Comparison of ENCODE assay signal across 22 mouse cellular contexts in the genomic region with DNA sequence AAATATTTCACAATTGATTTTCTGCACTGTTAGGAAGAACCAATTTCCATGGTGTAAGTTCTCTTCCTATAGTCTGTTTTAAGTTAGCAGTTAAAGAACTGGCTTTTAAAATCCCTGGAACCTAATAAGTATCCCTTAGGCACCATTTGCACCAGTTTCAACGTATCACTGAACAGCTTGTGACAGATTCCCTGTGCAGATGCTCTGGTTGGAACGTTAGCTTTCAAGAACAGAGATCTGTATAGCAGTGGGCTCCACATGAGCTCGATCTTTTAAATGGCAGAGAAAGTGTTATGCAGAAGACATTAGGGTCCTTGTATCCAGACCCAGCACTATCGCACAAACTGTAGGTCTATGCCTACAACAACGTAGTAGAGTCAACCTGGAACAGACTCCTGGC. TPM values are rescaled to one million over a fixed set of nuclear protein-coding genes. Genes with fewer than 3 reads are reported as not detected.
DNase-seq lines count a peak whose midpoint lies in the region; ATAC-seq lines count a peak whose summit lies in the region.
"Had no signal": no experiment of that assay in that cellular context is flagged by ENCODE, and none has a peak within 500 bp of the region (broad histone marks: within the 10 kb centered on the region; RNA-seq: fewer than 3 reads in every experiment).

No protein-coding gene starts in this region.

- H3K4me2 ChIP-seq in forebrain, embryonic 15.5 days (replicated peaks): no peak overlapping the region
- no peak overlapping the region for H3K4me2 ChIP-seq in forebrain, embryonic 14.5 days (ENCODE audit: low read length)
- H3K4me2 ChIP-seq: embryonic facial prominence, embryonic 13.5 days; heart, embryonic 11.5 days; hindbrain, embryonic 12.5 days; hindbrain, embryonic 15.5 days had no signal

- H3K9ac ChIP-seq in forebrain, embryonic 15.5 days (replicated peaks): no peak overlapping the region
- H3K9ac ChIP-seq in forebrain, embryonic 14.5 days (ENCODE audit: low read length): no peak overlapping the region
- H3K9ac ChIP-seq: embryonic facial prominence, embryonic 13.5 days; hindbrain, embryonic 12.5 days; hindbrain, embryonic 15.5 days had no signal

- no peak overlapping the region for H3K4me3 ChIP-seq in forebrain, embryonic 15.5 days
- no peak overlapping the region for H3K4me3 ChIP-seq in forebrain, embryonic 14.5 days (ENCODE audit: low read depth, low read length)
- no peak overlapping the region for H3K4me3 ChIP-seq in embryonic facial prominence, embryonic 10.5 days
- H3K4me3 ChIP-seq: embryonic facial prominence, embryonic 13.5 days; erythroblast, embryonic 14.5 days; hindbrain, embryonic 12.5 days; hindbrain, embryonic 15.5 days had no signal

- no peaks in the 10 kb centered on the region for H3K27me3 ChIP-seq in forebrain, embryonic 15.5 days
- H3K27me3 ChIP-seq in forebrain, embryonic 14.5 days (replicated peaks; ENCODE audit: control insufficient read depth, insufficient read depth, low read length): no peaks in the 10 kb centered on the region
- no peaks in the 10 kb centered on the region for H3K27me3 ChIP-seq in embryonic facial prominence, embryonic 10.5 days (replicated peaks; ENCODE audit: low read depth, poor library complexity, severe bottlenecking)
- H3K27me3 ChIP-seq: embryonic facial prominence, embryonic 13.5 days; hindbrain, embryonic 12.5 days; hindbrain, embryonic 15.5 days had no signal

- peak; percentile 60; the same call in 1 of the 2 replicates for ATAC-seq in forebrain, embryonic 15.5 days (replicated peaks)
- no peak for ATAC-seq in forebrain, embryonic 14.5 days
- ATAC-seq: activated CD4-positive, CD25-positive, alpha-beta regulatory T cell, adult 4 months had no signal

- H3K36me3 ChIP-seq in forebrain, embryonic 15.5 days: no peaks in the 10 kb centered on the region
- H3K36me3 ChIP-seq in forebrain, embryonic 14.5 days (ENCODE audit: control insufficient read depth, insufficient read depth, low read length): no peaks in the 10 kb centered on the region
- no peaks in the 10 kb centered on the region for H3K36me3 ChIP-seq in embryonic facial prominence, embryonic 10.5 days (replicated peaks)
- H3K36me3 ChIP-seq: embryonic facial prominence, embryonic 13.5 days; hindbrain, embryonic 12.5 days; hindbrain, embryonic 15.5 days had no signal

- H3K9me3 ChIP-seq in forebrain, embryonic 15.5 days: no peaks in the 10 kb centered on the region
- no peaks in the 10 kb centered on the region for H3K9me3 ChIP-seq in forebrain, embryonic 14.5 days (replicated peaks; ENCODE audit: control insufficient read depth, low read length)
- H3K9me3 ChIP-seq in embryonic facial prominence, embryonic 10.5 days: no peaks in the 10 kb centered on the region
- H3K9me3 ChIP-seq: embryonic facial prominence, embryonic 13.5 days; hindbrain, embryonic 12.5 days; hindbrain, embryonic 15.5 days had no signal

- no peak for DNase-seq in forebrain, embryonic 14.5 days (ENCODE audit: low spot score)
- DNase-seq in layer of hippocampus, adult 11-12 months (ENCODE audit: low spot score): peak; percentile 10
- DNase-seq in layer of hippocampus, adult 9-10 months (ENCODE audit: low spot score): no peak
- DNase-seq in layer of hippocampus, adult 9-11 months: peak; percentile 29
- DNase-seq in embryonic facial prominence, embryonic 10.5 days (ENCODE audit: low spot score): no peak
- no peak for DNase-seq in adrenal gland, adult 2 months
- no peak for DNase-seq in urinary bladder, postnatal 14 days (ENCODE audit: low spot score)
- DNase-seq: adrenal gland, postnatal 10 days; cerebellum, adult 11 months; cerebellum, adult 2 months; cerebellum, adult 9-11 months; cerebellum, postnatal 25 days; gastrocnemius, postnatal 10 days; gastrocnemius, postnatal 36 days; heart, adult 11 months had no signal

- WGBS in forebrain, embryonic 15.5 days: 67% methylated on average over 5 of the region's 5 CpGs
- 73% methylated on average over 5 of the region's 5 CpGs for WGBS in forebrain, embryonic 14.5 days
- 78% methylated on average over 5 of the region's 5 CpGs for WGBS in embryonic facial prominence, embryonic 10.5 days

- no peaks in the 10 kb centered on the region for H3K4me1 ChIP-seq in forebrain, embryonic 15.5 days
- no peaks in the 10 kb centered on the region for H3K4me1 ChIP-seq in forebrain, embryonic 14.5 days (ENCODE audit: control insufficient read depth, insufficient read depth, low read length)
- H3K4me1 ChIP-seq in embryonic facial prominence, embryonic 10.5 days: peaks cover 5% of the 10 kb centered on the region; the same call in 1 of the 2 replicates
- H3K4me1 ChIP-seq: embryonic facial prominence, embryonic 13.5 days; hindbrain, embryonic 12.5 days; hindbrain, embryonic 15.5 days had no signal

- 0 out of 2 replicates have a peak overlapping the region, but pooled peaks have one; percentile 21 for H3K27ac ChIP-seq in forebrain, embryonic 15.5 days (replicated peaks)
- no peak overlapping the region for H3K27ac ChIP-seq in forebrain, embryonic 14.5 days (ENCODE audit: low read depth, low read length)
- H3K27ac ChIP-seq in embryonic facial prominence, embryonic 10.5 days (replicated peaks): no peak overlapping the region
- H3K27ac ChIP-seq: embryonic facial prominence, embryonic 13.5 days; hindbrain, embryonic 12.5 days; hindbrain, embryonic 15.5 days had no signal

RNA-seq across cellular contexts. Expression of a gene that starts 52.6 kb away (rescaled TPM):
- 51.8 and 53.0 TPM in 2 replicates for polyA plus RNA-seq in forebrain, embryonic 15.5 days (2015; fragmentation: Nextera tagmentation; extraction: Ambion mirVana)
- polyA plus RNA-seq in forebrain, embryonic 14.5 days (2014; fragmentation: Nextera tagmentation; extraction: Ambion mirVana): 50.9 and 55.0 TPM in 2 replicates
- 49.8 and 52.4 TPM in 2 replicates for polyA plus RNA-seq in embryonic facial prominence, embryonic 10.5 days (2016; fragmentation: Nextera tagmentation; extraction: Ambion mirVana)
- 100 to 1,000 TPM; 122 to 146 TPM for total RNA-seq in adrenal gland, adult 2 months (2021)
- polyA plus RNA-seq in adrenal gland, adult 2 months (2012; rRNA removed): 43.3 and 51.3 TPM in 2 replicates

Comparison
In these comparisons a context has a peak if more than half of its experiments do, and no peak if none do; other contexts are left out.
1. DNase-seq: peak in layer of hippocampus, adult 11-12 months (single experiment) and layer of hippocampus, adult 9-11 months (single experiment); none in forebrain, embryonic 14.5 days (single experiment), layer of hippocampus, adult 9-10 months (single experiment), embryonic facial prominence, embryonic 10.5 days (single experiment), adrenal gland, adult 2 months (single experiment) and urinary bladder, postnatal 14 days (single experiment).